Mouse (Mus musculus) liver, postnatal 0 days (tissue): ENCODE data around the gene Ptx3. TPM values are rescaled to one million over a fixed set of nuclear protein-coding genes. Genes with fewer than 3 reads are reported as not detected.
A peak's percentile ranks its signal among the peaks of the same experiment; 100 is the strongest.
"Not testable (repeated sequence)": the region's sequence is repeated elsewhere in the genome, so short reads cannot be mapped to it uniquely, and the experiment has no call there.

Experiments used
- ATAC-seq: fragments of 200-750 bp; cut with Nextera tagmentation; 2 replicates; pipeline ENCODE4 v1.8.0; 2017; ENCODE audit warnings: mild to moderate bottlenecking, moderate library complexity
- DNase-seq: peaks from one replicate; pipeline ENCODE4 v3.0.0-alpha.2; 2016
- H3K27ac ChIP-seq: fragments of 300-500 bp; sonication (generic); 2 replicates; pipeline ENCODE4 v1.5.1; 2014; ENCODE audit warnings: antibody characterized with exemption, moderate library complexity, mild to moderate bottlenecking, low read depth
- H3K27me3 ChIP-seq: fragments of 300-500 bp; sonication (generic); 2 replicates; pipeline ENCODE4 v1.6.1; 2014; ENCODE audit warnings: low read length, control low read depth, mixed read lengths; ENCODE audit not compliant: insufficient read depth
- H3K36me3 ChIP-seq: fragments of 300-500 bp; sonication (generic); replicated peaks from 2 replicates; pipeline ENCODE4 v1.6.1; 2014; ENCODE audit warnings: mild to moderate bottlenecking, control low read depth, low read length, moderate library complexity, mixed read lengths; ENCODE audit not compliant: insufficient read depth
- H3K4me1 ChIP-seq: fragments of 300-500 bp; sonication (generic); 2 replicates; pipeline ENCODE4 v1.6.1; 2014; ENCODE audit warnings: antibody characterized with exemption, mild to moderate bottlenecking, control low read depth; ENCODE audit not compliant: insufficient read depth
- H3K4me2 ChIP-seq: fragments of 300-500 bp; sonication (generic); 2 replicates; pipeline ENCODE4 v1.6.1; 2014; ENCODE audit warnings: low read depth, mild to moderate bottlenecking, low read length, moderate library complexity, mixed read lengths
- H3K4me3 ChIP-seq: fragments of 300-500 bp; sonication (generic); 2 replicates; pipeline ENCODE4 v1.5.1; 2014; ENCODE audit warnings: low read depth, low read length
- H3K9ac ChIP-seq: fragments of 300-500 bp; sonication (generic); replicated peaks from 2 replicates; pipeline ENCODE4 v1.6.1; 2014; ENCODE audit warnings: mild to moderate bottlenecking, moderate library complexity
- H3K9me3 ChIP-seq: fragments of 300-500 bp; sonication (generic); 2 replicates; pipeline ENCODE4 v1.6.1; 2016; ENCODE audit warnings: mild to moderate bottlenecking, control low read depth, low read length, mixed read lengths
- CTCF ChIP-seq: sonication (generic); IDR thresholded peaks from 2 replicates; pipeline ENCODE4 v1.5.1; 2016; ENCODE audit warnings: antibody characterized with exemption, low read depth
- EP300 ChIP-seq: IDR thresholded peaks from 2 replicates; pipeline ENCODE4 v1.6.1; 2016; ENCODE audit warnings: antibody characterized with exemption, low read depth, mild to moderate bottlenecking
- WGBS: fragments of 180-500 bp; shearing (Covaris S2); extraction: QIAGEN DNeasy Blood & Tissue Kit; methylation state at CpG from one replicate; pipeline ENCODE4 v1.1.7; 2014; ENCODE audit not compliant: insufficient replicate concordance; 5-methylcytosine and 5-hydroxymethylcytosine counted together
- polyA plus RNA-seq: library from polyadenylated mRNA; unstranded; fragments of >200 nt; fragmentation: Nextera tagmentation; extraction: Ambion mirVana; gene quantifications from 2 replicates; pipeline ENCODE4 v1.2.1, GENCODE M21; 2015

Ptx3 gene
- polyA plus RNA-seq, 1 experiment from 2014 or later = 0.06 TPM

DNA sequence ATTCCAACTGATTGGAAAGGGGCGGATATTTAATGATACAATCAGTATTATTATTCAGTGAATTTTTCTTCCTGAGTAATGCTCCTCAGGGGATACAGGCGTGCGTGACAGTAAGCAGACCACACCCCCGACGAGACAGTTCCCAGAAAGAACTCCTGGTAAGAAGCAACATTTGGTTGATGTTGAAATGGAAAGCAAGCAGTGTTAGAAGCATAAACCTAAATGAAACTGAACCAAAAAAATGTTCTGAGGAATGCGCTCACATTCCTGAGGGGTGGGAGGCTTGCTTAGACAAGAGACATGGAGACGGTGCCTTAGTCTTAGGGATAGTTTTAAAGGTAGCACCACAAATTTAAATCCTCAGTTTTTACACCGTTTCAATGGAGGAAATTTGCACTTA is 4.0 kb upstream of the Ptx3 start:
- WGBS = 73% methylated on average over 8 of the region's 8 CpGs
- no peak for ATAC-seq

DNA sequence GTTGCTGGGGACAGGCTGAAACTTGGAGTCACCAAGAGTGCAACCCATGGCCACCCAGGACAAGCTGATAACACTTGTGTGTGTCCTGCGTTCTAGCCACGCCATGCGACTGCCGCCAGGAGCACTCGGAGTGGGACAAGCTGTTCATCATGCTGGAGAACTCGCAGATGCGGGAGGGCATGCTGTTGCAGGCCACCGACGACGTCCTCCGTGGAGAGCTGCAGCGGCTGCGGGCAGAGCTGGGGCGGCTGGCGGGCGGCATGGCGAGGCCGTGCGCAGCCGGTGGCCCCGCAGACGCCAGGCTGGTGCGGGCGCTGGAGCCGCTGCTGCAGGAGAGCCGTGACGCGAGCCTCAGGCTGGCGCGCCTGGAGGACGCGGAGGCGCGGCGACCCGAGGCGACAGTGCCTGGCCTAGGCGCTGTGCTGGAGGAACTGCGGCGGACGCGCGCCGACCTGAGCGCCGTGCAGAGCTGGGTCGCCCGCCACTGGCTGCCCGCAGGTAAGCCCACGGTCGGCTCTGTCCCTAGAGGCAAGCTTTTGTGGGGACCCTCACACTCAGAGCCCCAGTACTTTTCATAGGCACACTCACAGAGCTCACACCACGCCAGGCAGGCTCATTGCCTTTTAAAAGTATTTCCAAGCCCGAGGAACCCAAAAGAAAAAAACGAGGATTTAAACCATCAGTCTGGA is 988 bp downstream of the Ptx3 start:
- Histone ChIP-seq H3K4me3 (peak overlapping the region; percentile 31), H3K36me3 (no peaks in the 10 kb centered on the region), H3K27me3 (peaks cover 27% of the 10 kb centered on the region), H3K27ac (no peak overlapping the region), H3K9ac (no peak overlapping the region), H3K4me2 (peak overlapping the region; percentile 63), H3K4me1 (peaks cover 3% of the 10 kb centered on the region; the same call in 1 of the 2 replicates), H3K9me3 (no peaks in the 10 kb centered on the region)
- peak; percentile 33 for DNase-seq
- WGBS = under 1% methylated on average over 54 of the region's 54 CpGs
- ATAC-seq = 0 out of 2 replicates have a peak, but pooled peaks have one; percentile 43
- TF ChIP-seq CTCF (no peak), EP300 (no peak)

More for the DNA sequence above, 4.0 kb upstream of the Ptx3 start:
- H3K27me3 ChIP-seq = peaks cover 13% of the 10 kb centered on the region
- H3K27ac ChIP-seq = no peak overlapping the region
- no peak for TF ChIP-seq EP300
- no peak for TF ChIP-seq CTCF
- no peak overlapping the region for H3K4me3 ChIP-seq
- H3K9ac ChIP-seq = no peak overlapping the region
- no peak for DNase-seq
- H3K9me3 ChIP-seq = no peaks in the 10 kb centered on the region
- H3K4me1 ChIP-seq = no peaks in the 10 kb centered on the region
- H3K4me2 ChIP-seq = no peak overlapping the region
- H3K36me3 ChIP-seq = no peaks in the 10 kb centered on the region

DNA sequence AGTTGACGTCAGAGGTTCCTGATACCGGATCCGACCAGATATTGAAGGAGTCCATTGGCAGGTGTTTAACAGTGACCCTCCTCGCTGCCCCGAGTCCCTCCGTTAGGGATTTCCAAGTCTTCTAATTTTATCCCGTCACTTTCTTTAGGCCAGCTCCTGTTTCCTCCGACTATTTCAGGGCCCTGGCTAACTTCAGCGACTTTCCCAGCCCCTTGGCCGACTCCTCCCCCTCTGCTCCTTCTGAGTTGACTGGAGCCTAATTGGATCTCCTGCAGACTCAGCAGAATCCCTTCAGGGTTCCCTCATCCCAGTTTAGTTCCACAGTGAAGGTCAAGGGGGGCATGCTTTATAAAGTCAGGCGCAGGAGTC is 1.5 kb downstream of the Ptx3 start:
- no peak for ATAC-seq
- no peaks in the 10 kb centered on the region for H3K9me3 ChIP-seq
- H3K4me3 ChIP-seq = peak overlapping the region; percentile 31
- 2% methylated on average over 11 of the region's 11 CpGs for WGBS
- H3K4me2 ChIP-seq = peak overlapping the region; percentile 63
- H3K27ac ChIP-seq = no peak overlapping the region
- TF ChIP-seq EP300 (no peak), CTCF (no peak)
- no peaks in the 10 kb centered on the region for H3K36me3 ChIP-seq
- no peak for DNase-seq
- peaks cover 27% of the 10 kb centered on the region for H3K27me3 ChIP-seq
- peaks cover 3% of the 10 kb centered on the region; the same call in 1 of the 2 replicates for H3K4me1 ChIP-seq
- H3K9ac ChIP-seq = no peak overlapping the region

DNA sequence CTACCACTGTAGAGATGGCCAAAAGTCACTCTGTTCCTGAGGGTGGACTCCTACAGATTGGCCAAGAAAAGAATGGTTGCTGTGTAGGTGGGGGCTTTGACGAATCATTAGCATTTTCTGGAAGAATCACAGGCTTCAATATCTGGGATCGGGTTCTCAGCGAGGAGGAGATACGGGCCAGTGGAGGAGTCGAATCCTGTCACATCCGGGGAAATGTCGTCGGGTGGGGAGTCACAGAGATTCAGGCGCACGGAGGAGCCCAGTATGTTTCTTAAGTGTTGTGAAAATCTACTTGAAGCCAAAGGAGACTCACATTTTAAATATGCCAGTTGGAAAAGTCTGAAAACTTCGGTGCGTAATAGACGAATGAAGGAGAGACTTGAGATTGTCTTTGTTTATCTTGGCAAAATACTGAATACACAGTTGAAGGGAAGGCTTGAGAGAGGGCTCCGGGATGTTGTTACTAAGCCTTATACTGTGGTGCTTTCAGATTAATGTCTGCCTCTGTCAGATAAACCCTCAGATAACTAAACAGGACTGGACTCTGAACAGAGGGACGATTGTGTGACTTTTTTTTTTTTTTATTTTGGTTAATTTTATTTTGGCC is 5.3 kb downstream of the Ptx3 start:
- Histone ChIP-seq H3K9ac (no peak overlapping the region), H3K4me3 (no peak overlapping the region), H3K9me3 (no peaks in the 10 kb centered on the region), H3K4me2 (no peak overlapping the region), H3K27ac (no peak overlapping the region), H3K27me3 (peaks cover 19% of the 10 kb centered on the region), H3K4me1 (peaks cover 3% of the 10 kb centered on the region; the same call in 1 of the 2 replicates), H3K36me3 (no peaks in the 10 kb centered on the region)
- ATAC-seq = no peak
- TF ChIP-seq CTCF (no peak), EP300 (no peak)
- WGBS = 79% methylated on average over 15 of the region's 15 CpGs
- no peak for DNase-seq

DNA sequence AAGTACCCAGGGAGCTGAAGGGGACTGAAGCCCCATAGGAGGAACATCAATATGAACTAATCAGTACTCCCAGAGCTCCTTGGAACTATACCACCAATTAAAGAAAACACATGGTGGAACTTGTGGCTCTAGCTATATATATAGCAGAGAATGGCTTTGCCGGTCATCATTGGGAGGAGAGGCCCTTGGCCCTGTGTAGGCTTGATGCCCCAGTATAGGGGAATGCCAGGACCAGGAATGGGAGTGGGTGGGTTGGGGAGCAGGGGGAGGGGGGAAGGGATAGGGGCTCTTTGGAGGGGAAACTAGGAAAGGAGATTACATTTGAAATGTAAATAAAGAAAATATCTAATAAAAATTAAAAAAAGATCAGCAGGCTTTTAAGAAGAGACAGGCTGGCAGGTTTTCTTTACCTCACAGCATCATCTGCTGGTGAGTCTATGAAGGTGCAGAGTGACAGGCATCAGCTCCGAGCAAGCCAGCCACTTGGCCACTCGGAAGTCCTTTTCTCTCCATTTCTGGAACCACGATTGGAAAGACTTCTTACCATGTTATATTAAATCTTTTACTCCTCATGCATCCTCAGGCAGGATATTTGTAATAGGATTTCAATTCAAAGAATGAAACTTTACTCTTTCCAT is 16.6 kb downstream of the Ptx3 start:
- H3K36me3 ChIP-seq, H3K4me1 ChIP-seq, DNase-seq, ATAC-seq, H3K9ac ChIP-seq, H3K4me3 ChIP-seq, H3K27ac ChIP-seq, H3K4me2 ChIP-seq, H3K27me3 ChIP-seq, H3K9me3 ChIP-seq: not testable (repeated sequence)
- 47% methylated on average over 4 of the region's 4 CpGs for whole genome bisulfite sequencing
- TF ChIP-seq CTCF = peak; percentile 61

DNA sequence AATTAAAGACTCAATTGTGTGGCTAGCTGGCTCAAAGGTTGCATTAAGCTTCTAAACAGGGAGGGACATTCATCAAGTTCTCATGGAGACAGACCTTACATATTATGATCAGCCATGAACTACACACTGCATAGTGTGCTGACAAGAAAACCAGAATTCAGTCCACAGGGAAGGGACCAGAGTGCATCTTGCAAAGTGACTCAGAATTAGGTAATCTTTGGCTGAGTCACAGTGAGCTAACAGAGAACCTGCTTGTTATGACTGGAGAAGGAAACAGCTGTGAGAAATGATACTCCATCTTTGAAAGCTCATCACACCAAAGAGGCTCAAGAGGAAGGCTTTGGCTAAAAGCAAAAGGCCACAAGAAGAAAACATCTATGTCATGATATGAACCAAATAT is 20.8 kb downstream of the Ptx3 start:
- Histone ChIP-seq H3K36me3 (no peaks in the 10 kb centered on the region), H3K27me3 (no peaks in the 10 kb centered on the region), H3K27ac (no peak overlapping the region), H3K9ac (no peak overlapping the region), H3K4me2 (no peak overlapping the region), H3K4me1 (no peaks in the 10 kb centered on the region), H3K9me3 (no peaks in the 10 kb centered on the region), H3K4me3 (no peak overlapping the region)
- DNase-seq (no peak), ATAC-seq (no peak)
- TF ChIP-seq CTCF (no peak), EP300 (no peak)
